Mouse (Mus musculus): ENCODE measurements around the gene Acbd3.
A peak's percentile ranks its signal among the peaks of the same experiment; 100 is the strongest.

Acbd3 gene

GRCm38 (mm10) chr1:180762180-180762579, 36.3 kb downstream of the Acbd3 start:
- DNase-seq (ENCODE audit: low read depth) = no peak

- peak; percentile 53 for DNase-seq (ENCODE audit: low read depth)
Measured at GRCm38 (mm10) chr1:180762679-180763078, 36.8 kb downstream of the Acbd3 start.

GRCm38 (mm10) chr1:180763307-180763706, 37.5 kb downstream of the Acbd3 start:
- DNase-seq (ENCODE audit: low read depth) = no peak

GRCm38 (mm10) chr1:180763828-180764227, 38.0 kb downstream of the Acbd3 start:
- DNase-seq (ENCODE audit: low read depth) = peak; percentile 91

GRCm38 (mm10) chr1:180765393-180765792, 39.5 kb downstream of the Acbd3 start:
- DNase-seq (ENCODE audit: low read depth) = no peak

- peak; percentile 51 for DNase-seq (ENCODE audit: low read depth)
Measured at GRCm38 (mm10) chr1:180766557-180766956, 40.7 kb downstream of the Acbd3 start.

- peak; percentile 75 for DNase-seq (ENCODE audit: low read depth)
Measured at GRCm38 (mm10) chr1:180767541-180768333, 41.9 kb downstream of the Acbd3 start.

- DNase-seq (ENCODE audit: low read depth) = peak; percentile 82
Measured at GRCm38 (mm10) chr1:180768334-180769168, 42.7 kb downstream of the Acbd3 start.

- no peak for DNase-seq (ENCODE audit: low read depth)
Measured at GRCm38 (mm10) chr1:180771306-180771705, 45.5 kb downstream of the Acbd3 start.

- peak; percentile 60 for DNase-seq (ENCODE audit: low read depth)
Measured at GRCm38 (mm10) chr1:180771722-180772121, 45.9 kb downstream of the Acbd3 start.

GRCm38 (mm10) chr1:180772291-180772690, 46.4 kb downstream of the Acbd3 start:
- DNase-seq (ENCODE audit: low read depth) = no peak

- DNase-seq (ENCODE audit: low read depth) = peak; percentile 62
Measured at GRCm38 (mm10) chr1:180774664-180775063, 48.8 kb downstream of the Acbd3 start.

- no peak for DNase-seq (ENCODE audit: low read depth)
Measured at GRCm38 (mm10) chr1:180775317-180775716, 49.5 kb downstream of the Acbd3 start.

GRCm38 (mm10) chr1:180775849-180776493, 50.1 kb downstream of the Acbd3 start:
- peak; percentile 27 for DNase-seq (ENCODE audit: low read depth)

- no peak for DNase-seq (ENCODE audit: low read depth)
Measured at GRCm38 (mm10) chr1:180776494-180776893, 50.7 kb downstream of the Acbd3 start.

GRCm38 (mm10) chr1:180777289-180777659, 51.4 kb downstream of the Acbd3 start:
- DNase-seq (ENCODE audit: low read depth) = no peak

- peak; percentile 85 for DNase-seq (ENCODE audit: low read depth)
Measured at GRCm38 (mm10) chr1:180777660-180778402, 52.0 kb downstream of the Acbd3 start.

GRCm38 (mm10) chr1:180778403-180778754, 52.5 kb downstream of the Acbd3 start:
- DNase-seq (ENCODE audit: low read depth) = no peak

GRCm38 (mm10) chr1:180778941-180779340, 53.1 kb downstream of the Acbd3 start:
- no peak for DNase-seq (ENCODE audit: low read depth)

GRCm38 (mm10) chr1:180780291-180780690, 54.4 kb downstream of the Acbd3 start:
- DNase-seq (ENCODE audit: low read depth) = no peak

GRCm38 (mm10) chr1:180781250-180781649, 55.4 kb downstream of the Acbd3 start:
- no peak for DNase-seq (ENCODE audit: low read depth)

All from 416B (cell line).